Mouse (Mus musculus): ENCODE data around the gene Col27a1. TPM values are rescaled to one million over a fixed set of nuclear protein-coding genes. Genes with fewer than 3 reads are reported as not detected.

Gene Col27a1
- polyA plus RNA-seq, 1 experiment from 2014 or later: 19.3 TPM

DNA sequence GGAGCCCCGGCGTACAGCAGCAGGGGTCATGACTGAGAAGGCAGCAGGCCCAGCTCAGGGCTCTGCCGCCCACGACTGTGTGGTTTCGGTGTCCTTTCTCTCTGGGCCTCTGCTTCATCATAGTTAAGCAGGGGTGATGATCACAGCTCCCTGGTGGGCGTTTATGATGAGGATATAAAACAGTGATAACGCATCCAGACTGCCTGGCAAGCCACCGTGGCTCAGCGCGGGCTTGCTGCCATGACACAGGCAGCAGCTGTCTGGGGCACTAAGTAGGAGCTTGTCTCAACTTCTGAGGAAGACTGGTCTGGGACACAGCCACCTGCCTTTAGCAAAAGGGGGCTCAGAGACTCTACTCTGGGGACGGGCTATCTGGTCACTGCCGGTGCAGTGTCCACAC lies 169.7 kb downstream of the Col27a1 start:
- Histone ChIP-seq H3K9me3 (no peaks in the 10 kb centered on the region), H3K4me3 (no peak overlapping the region), H3K4me2 (replicated peaks) (no peak overlapping the region), H3K4me1 (no peaks in the 10 kb centered on the region), H3K36me3 (peaks cover 77% of the 10 kb centered on the region), H3K9ac (no peak overlapping the region), H3K27me3 (no peaks in the 10 kb centered on the region), H3K27ac (no peak overlapping the region)
- no peak for ATAC-seq (ENCODE audit: insufficient number of reproducible peaks, insufficient read depth, low FRiP score, low TSS enrichment)
- WGBS: 90% methylated on average over 12 of the region's 12 CpGs

- H3K9me3 ChIP-seq: no peaks in the 10 kb centered on the region
- H3K27ac ChIP-seq: no peak overlapping the region
- H3K27me3 ChIP-seq: no peaks in the 10 kb centered on the region
- ATAC-seq (ENCODE audit: insufficient number of reproducible peaks, insufficient read depth, low FRiP score, low TSS enrichment): no peak
- WGBS: 91% methylated on average over 4 of the region's 4 CpGs
- H3K4me3 ChIP-seq: no peak overlapping the region
- H3K4me1 ChIP-seq: 0 out of 2 replicates have a peak, but pooled peaks cover 4% of the 10 kb centered on the region
- no peak overlapping the region for H3K4me2 ChIP-seq (replicated peaks)
- H3K9ac ChIP-seq: no peak overlapping the region
- H3K36me3 ChIP-seq: peaks cover 69% of the 10 kb centered on the region
Observed at GRCm38 (mm10) chr4:63384262-63384661, 170.5 kb downstream of the Col27a1 start.

MicroRNAs encoded within 50 kb of the gene (microRNA counts, 519-probe panel; counts per million panel counts)
- microRNA mmu-miR-455: 1,793 counts per million, percentile 66 among the panel's probes with 10 or more counts

Small RNA genes within 50 kb of the gene (microRNA-seq; reads per million reads assigned to microRNA genes)
- 1,762 reads per million, percentile 81 among the genes with 10 or more reads in this experiment for gene Mir455

Other genes starting within 250 kb of the Col27a1 start
- 40.4 and 42.4 TPM in 2 replicates for gene Zfp618, start 248.4 kb upstream of the Col27a1 start, polyA plus RNA-seq (2016; fragmentation: Nextera tagmentation; extraction: Ambion mirVana)
- 0.47 and 0.55 TPM in 2 replicates for gene Ambp, start 59.2 kb upstream of the Col27a1 start, polyA plus RNA-seq (2016; fragmentation: Nextera tagmentation; extraction: Ambion mirVana)
- gene Kif12, start 41.9 kb upstream of the Col27a1 start, polyA plus RNA-seq (2016; fragmentation: Nextera tagmentation; extraction: Ambion mirVana): 0.06 TPM in 1 of 2 replicates, not detected in the other
- gene Orm1, start 130.6 kb downstream of the Col27a1 start, polyA plus RNA-seq (2016; fragmentation: Nextera tagmentation; extraction: Ambion mirVana): not detected in 2 replicates
- gene Orm3, start 142.2 kb downstream of the Col27a1 start, polyA plus RNA-seq (2016; fragmentation: Nextera tagmentation; extraction: Ambion mirVana): not detected in 2 replicates
- not detected in 2 replicates for gene Orm2, start 148.4 kb downstream of the Col27a1 start, polyA plus RNA-seq (2016; fragmentation: Nextera tagmentation; extraction: Ambion mirVana)
- gene Akna, start 189.3 kb downstream of the Col27a1 start, polyA plus RNA-seq (2016; fragmentation: Nextera tagmentation; extraction: Ambion mirVana): 11.6 and 12.4 TPM in 2 replicates

Measured in embryonic facial prominence, embryonic 12.5 days (tissue).